Mouse (Mus musculus) kidney, embryonic 14.5 days (tissue): ENCODE data around the gene C1qb. TPM values are rescaled to one million over a fixed set of nuclear protein-coding genes. Genes with fewer than 3 reads are reported as not detected.
A peak's percentile ranks its signal among the peaks of the same experiment; 100 is the strongest.

Source experiments
- ATAC-seq: fragments of 200-750 bp; cut with Nextera tagmentation; 2 replicates; pipeline ENCODE4 v1.8.0; 2017; ENCODE audit warnings: moderate number of reproducible peaks, mild to moderate bottlenecking, moderate TSS enrichment, moderate library complexity; ENCODE audit not compliant: low FRiP score, low TSS enrichment
- H3K27ac ChIP-seq: fragments of 300-500 bp; sonication (generic); 2 replicates; pipeline ENCODE4 v1.5.1; 2014; ENCODE audit warnings: low read depth, mild to moderate bottlenecking, low read length, moderate library complexity, mixed read lengths
- H3K27me3 ChIP-seq: fragments of 300-500 bp; sonication (generic); 2 replicates; pipeline ENCODE4 v1.6.1; 2014; ENCODE audit warnings: mild to moderate bottlenecking, low read length; ENCODE audit not compliant: control insufficient read depth, insufficient read depth
- H3K36me3 ChIP-seq: fragments of 300-500 bp; sonication (generic); 2 replicates; pipeline ENCODE4 v1.6.1; 2014; ENCODE audit warnings: low read length, mixed read lengths; ENCODE audit not compliant: control insufficient read depth, insufficient read depth
- H3K4me1 ChIP-seq: fragments of 300-500 bp; sonication (generic); 2 replicates; pipeline ENCODE4 v1.6.1; 2014; ENCODE audit warnings: low read length, mixed read lengths; ENCODE audit not compliant: control insufficient read depth, insufficient read depth
- H3K4me2 ChIP-seq: fragments of 300-500 bp; sonication (generic); replicated peaks from 2 replicates; pipeline ENCODE4 v1.6.1; 2014; ENCODE audit warnings: low read depth, mild to moderate bottlenecking, low read length
- H3K4me3 ChIP-seq: fragments of 300-500 bp; sonication (generic); 2 replicates; pipeline ENCODE4 v1.5.1; 2014; ENCODE audit warnings: mild to moderate bottlenecking, low read length
- H3K9ac ChIP-seq: fragments of 300-500 bp; sonication (generic); 2 replicates; pipeline ENCODE4 v1.6.1; 2014; ENCODE audit warnings: low read depth, mild to moderate bottlenecking, low read length, moderate library complexity
- H3K9me3 ChIP-seq: fragments of 300-500 bp; sonication (generic); 2 replicates; pipeline ENCODE4 v1.6.1; 2016; ENCODE audit warnings: low read length; ENCODE audit not compliant: control insufficient read depth
- WGBS: fragments of 180-500 bp; shearing (Covaris S2); extraction: QIAGEN DNeasy Blood & Tissue Kit; methylation state at CpG from one replicate; pipeline ENCODE4 v1.1.7; 2014; 5-methylcytosine and 5-hydroxymethylcytosine counted together
- polyA plus RNA-seq: library from polyadenylated mRNA; unstranded; fragments of >200 nt; fragmentation: Nextera tagmentation; extraction: Ambion mirVana; gene quantifications from 2 replicates; pipeline ENCODE4 v1.2.1, GENCODE M21; 2014

Gene C1qb
- polyA plus RNA-seq, 1 experiment from 2014 or later = 38.8 TPM

DNA sequence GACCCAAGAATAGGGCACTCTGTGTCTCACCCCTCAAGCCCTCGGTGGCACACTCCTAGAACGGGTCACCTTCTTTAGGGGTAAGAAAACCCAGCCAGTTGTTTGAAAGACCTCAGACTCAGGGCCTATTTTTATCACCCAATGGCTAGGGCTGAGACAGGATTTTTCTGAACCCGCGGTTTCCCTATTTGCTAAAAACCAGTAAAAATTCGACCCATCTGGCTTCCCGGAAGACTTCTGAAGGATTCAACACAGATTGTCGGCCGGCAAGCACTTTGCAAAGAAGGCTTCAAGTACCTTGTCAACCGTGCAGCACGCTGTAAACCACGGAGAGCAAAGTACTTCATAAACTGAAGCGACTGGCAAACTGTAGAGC is 51.6 kb downstream of the C1qb start:
- peaks cover 12% of the 10 kb centered on the region for H3K27me3 ChIP-seq
- 13% methylated on average over 12 of the region's 12 CpGs for WGBS
- H3K27ac ChIP-seq = no peak overlapping the region
- peak overlapping the region; percentile 84 for H3K9ac ChIP-seq
- peak overlapping the region; percentile 91 for H3K4me3 ChIP-seq
- H3K36me3 ChIP-seq = no peaks in the 10 kb centered on the region
- no peaks in the 10 kb centered on the region for H3K9me3 ChIP-seq
- H3K4me1 ChIP-seq = peaks cover 36% of the 10 kb centered on the region
- no peak for ATAC-seq
- peak overlapping the region; percentile 98 for H3K4me2 ChIP-seq

DNA sequence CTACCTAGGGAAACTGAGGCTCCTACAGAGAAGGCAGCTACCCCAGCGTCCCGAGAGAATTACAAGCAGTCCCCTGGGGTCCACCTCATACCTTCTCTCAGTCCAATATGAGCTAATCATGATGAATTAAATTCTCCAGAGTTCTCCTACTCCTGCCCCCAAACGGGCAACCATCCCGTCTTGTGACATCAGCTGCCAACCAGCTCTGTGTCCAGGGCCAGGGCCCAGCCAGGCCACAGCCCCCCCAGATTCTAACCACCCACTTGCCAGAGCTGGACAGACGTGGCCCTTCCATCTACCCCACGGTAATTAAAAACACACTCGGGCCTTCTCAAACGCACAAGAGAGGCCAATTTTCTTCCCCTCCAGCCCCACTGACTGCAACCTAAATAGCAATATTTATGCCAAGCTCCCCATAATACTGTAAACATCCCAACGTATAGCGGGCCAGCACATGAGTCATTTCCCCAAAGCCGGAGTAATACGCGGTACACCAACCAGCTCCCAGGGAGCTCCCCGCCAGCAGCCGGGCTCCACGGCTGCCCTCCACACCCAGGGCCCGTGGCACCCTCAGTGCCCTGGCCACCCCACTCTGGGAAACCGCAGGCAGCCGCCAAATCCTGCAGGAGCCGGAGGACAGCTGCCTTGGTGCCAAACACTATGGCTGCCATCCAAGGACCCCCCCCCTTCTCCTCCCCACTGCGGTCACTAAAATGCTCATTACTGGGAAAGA is 52.2 kb downstream of the C1qb start:
- H3K4me3 ChIP-seq = peak overlapping the region; percentile 91; the same call in 1 of the 2 replicates
- no peaks in the 10 kb centered on the region for H3K9me3 ChIP-seq
- peaks cover 43% of the 10 kb centered on the region for H3K4me1 ChIP-seq
- no peaks in the 10 kb centered on the region for H3K36me3 ChIP-seq
- peaks cover 12% of the 10 kb centered on the region for H3K27me3 ChIP-seq
- H3K27ac ChIP-seq = no peak overlapping the region
- 74% methylated on average over 21 of the region's 21 CpGs for WGBS
- no peak overlapping the region for H3K9ac ChIP-seq
- peak overlapping the region; percentile 98 for H3K4me2 ChIP-seq
- ATAC-seq = no peak

GRCm38 (mm10) chr4:136832559-136833232 is 53.3 kb downstream of the C1qb start:
- Histone ChIP-seq H3K27me3 (peaks cover 12% of the 10 kb centered on the region), H3K9me3 (no peaks in the 10 kb centered on the region), H3K27ac (no peak overlapping the region), H3K4me3 (no peak overlapping the region), H3K4me1 (peaks cover 50% of the 10 kb centered on the region), H3K9ac (no peak overlapping the region), H3K4me2 (no peak overlapping the region), H3K36me3 (no peaks in the 10 kb centered on the region)
- no peak for ATAC-seq
- WGBS = 64% methylated on average over 16 of the region's 16 CpGs

DNA sequence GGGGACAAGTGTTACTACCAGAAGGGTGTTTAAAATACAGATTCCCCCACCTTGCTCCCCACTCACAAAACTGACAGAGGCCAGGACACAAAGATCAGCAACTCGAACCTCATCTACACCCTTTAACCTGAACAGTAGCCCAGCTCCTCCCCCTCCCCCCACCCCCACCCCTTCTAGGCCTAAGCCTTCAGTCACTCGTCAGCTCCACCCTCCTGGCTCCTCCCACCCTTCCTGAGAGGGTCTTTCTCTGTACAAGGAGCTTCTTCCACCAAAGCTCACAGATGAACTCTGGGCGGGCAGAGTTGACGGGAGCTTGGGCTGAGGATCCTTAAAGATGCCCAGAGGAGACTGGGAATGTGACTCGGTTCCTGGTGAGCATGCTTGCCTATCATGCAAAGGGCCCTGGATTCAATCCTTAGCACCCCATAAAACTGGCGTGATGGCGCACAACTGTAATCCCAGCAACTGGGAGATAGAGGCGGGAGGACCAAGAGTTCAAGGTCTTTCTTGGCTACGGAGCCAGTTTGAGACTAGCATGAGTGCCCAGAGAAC is 55.6 kb downstream of the C1qb start:
- peak; percentile 21 for ATAC-seq
- no peak overlapping the region for H3K4me3 ChIP-seq
- H3K9ac ChIP-seq = no peak overlapping the region
- no peaks in the 10 kb centered on the region for H3K36me3 ChIP-seq
- H3K4me2 ChIP-seq = no peak overlapping the region; the same call in 1 of the 2 replicates
- H3K27me3 ChIP-seq = peaks cover 12% of the 10 kb centered on the region
- whole genome bisulfite sequencing = 44% methylated on average over 9 of the region's 9 CpGs
- peaks cover 46% of the 10 kb centered on the region for H3K4me1 ChIP-seq
- H3K27ac ChIP-seq = no peak overlapping the region
- H3K9me3 ChIP-seq = no peaks in the 10 kb centered on the region

Other genes starting within 250 kb of the C1qb start
- 6.4 and 9.1 TPM in 2 replicates for gene Ephb2, start 50.2 kb downstream of the C1qb start, polyA plus RNA-seq
- gene C1qc, start 6.9 kb upstream of the C1qb start, polyA plus RNA-seq = 16.9 and 21.3 TPM in 2 replicates
- gene C1qa, start 12.6 kb upstream of the C1qb start, polyA plus RNA-seq = 16.8 and 17.4 TPM in 2 replicates
- 0.19 and 0.27 TPM in 2 replicates for gene Epha8, start 70.6 kb upstream of the C1qb start, polyA plus RNA-seq
- gene Zbtb40, start 162.6 kb upstream of the C1qb start, polyA plus RNA-seq = 3.3 and 5.6 TPM in 2 replicates